Mouse (Mus musculus) lung, embryonic 15.5 days (tissue): ENCODE results near the gene Krt31. TPM values are rescaled to one million over a fixed set of nuclear protein-coding genes. Genes with fewer than 3 reads are reported as not detected.
A peak's percentile ranks its signal among the peaks of the same experiment; 100 is the strongest.

ENCODE experiments used
- ATAC-seq: fragments of 200-750 bp; cut with Nextera tagmentation; 2 replicates; pipeline ENCODE4 v1.8.0; 2017; ENCODE audit warnings: moderate number of reproducible peaks, borderline replicate concordance; ENCODE audit not compliant: low FRiP score, low TSS enrichment; ENCODE audit errors: extremely low read depth
- H3K27ac ChIP-seq: fragments of 300-500 bp; sonication (generic); 2 replicates; pipeline ENCODE4 v1.5.1; 2015; ENCODE audit warnings: moderate library complexity, mild to moderate bottlenecking, inconsistent platforms
- H3K27me3 ChIP-seq: fragments of 300-500 bp; sonication (generic); 2 replicates; pipeline ENCODE4 v1.6.1; 2015; ENCODE audit warnings: inconsistent platforms
- H3K36me3 ChIP-seq: fragments of 300-500 bp; sonication (generic); 2 replicates; pipeline ENCODE4 v1.6.1; 2015; ENCODE audit warnings: inconsistent platforms
- H3K4me1 ChIP-seq: fragments of 300-500 bp; sonication (generic); 2 replicates; pipeline ENCODE4 v1.6.1; 2015; ENCODE audit warnings: inconsistent platforms
- H3K4me2 ChIP-seq: fragments of 300-500 bp; sonication (generic); 2 replicates; pipeline ENCODE4 v1.6.1; 2015; ENCODE audit warnings: inconsistent platforms, mild to moderate bottlenecking, moderate library complexity
- H3K4me3 ChIP-seq: fragments of 300-500 bp; sonication (generic); 2 replicates; pipeline ENCODE4 v1.5.1; 2015; ENCODE audit warnings: mild to moderate bottlenecking, inconsistent platforms
- H3K9ac ChIP-seq: fragments of 300-500 bp; sonication (generic); 2 replicates; pipeline ENCODE4 v1.6.1; 2015; ENCODE audit warnings: inconsistent platforms
- H3K9me3 ChIP-seq: fragments of 300-500 bp; sonication (generic); 2 replicates; pipeline ENCODE4 v1.6.1; 2016; ENCODE audit warnings: inconsistent platforms
- WGBS: fragments of 180-500 bp; shearing (Covaris S2); methylation state at CpG from one replicate; pipeline ENCODE4 v1.1.7; 2015; 5-methylcytosine and 5-hydroxymethylcytosine counted together
- polyA plus RNA-seq: library from polyadenylated mRNA; unstranded; fragments of >200 nt; fragmentation: Nextera tagmentation; extraction: Ambion mirVana; gene quantifications from 2 replicates; pipeline ENCODE4 v1.2.1, GENCODE M21; 2015

Krt31 gene
- 0.10 TPM in 1 of 2 replicates, not detected in the other for polyA plus RNA-seq

- 80% methylated on average over 3 of the region's 3 CpGs for WGBS
- no peaks in the 10 kb centered on the region for H3K4me1 ChIP-seq
- H3K36me3 ChIP-seq: no peaks in the 10 kb centered on the region
- no peaks in the 10 kb centered on the region for H3K9me3 ChIP-seq
- no peak within 1 kb of the TSS for H3K4me2 ChIP-seq
- ATAC-seq: no peak
- no peak within 1 kb of the TSS for H3K27ac ChIP-seq
- no peaks in the 10 kb centered on the region for H3K27me3 ChIP-seq
- no peak within 1 kb of the TSS for H3K4me3 ChIP-seq
- no peak within 1 kb of the TSS for H3K9ac ChIP-seq
These were observed at the start of gene Krt31 for GRCm38 (mm10) chr11:100050451-100050850. Gene Krt31 (minus strand): TSS chr11:100050551.

GRCm38 (mm10) chr11:100097819-100098218 lies 47.5 kb upstream of the Krt31 start:
- Histone ChIP-seq H3K27ac (no peak overlapping the region), H3K9ac (no peak overlapping the region), H3K4me3 (no peak overlapping the region), H3K4me1 (no peaks in the 10 kb centered on the region), H3K4me2 (no peak overlapping the region), H3K36me3 (no peaks in the 10 kb centered on the region), H3K9me3 (no peaks in the 10 kb centered on the region), H3K27me3 (no peaks in the 10 kb centered on the region)
- WGBS: 50% methylated on average over 9 of the region's 9 CpGs
- no peak for ATAC-seq

GRCm38 (mm10) chr11:100096141-100096540 lies 45.8 kb upstream of the Krt31 start, which contains the start of gene Krt35:
Gene Krt35 (minus strand): TSS chr11:100096241.
- no peak for ATAC-seq
- 83% methylated on average over 9 of the region's 9 CpGs for WGBS
- H3K4me2 ChIP-seq: no peak within 1 kb of the TSS
- H3K9ac ChIP-seq: no peak within 1 kb of the TSS
- no peak within 1 kb of the TSS for H3K27ac ChIP-seq
- H3K9me3 ChIP-seq: no peaks in the 10 kb centered on the region
- H3K4me3 ChIP-seq: no peak within 1 kb of the TSS
- no peaks in the 10 kb centered on the region for H3K27me3 ChIP-seq
- H3K36me3 ChIP-seq: no peaks in the 10 kb centered on the region
- no peaks in the 10 kb centered on the region for H3K4me1 ChIP-seq

- Histone ChIP-seq H3K4me3 (no peak overlapping the region), H3K27me3 (no peaks in the 10 kb centered on the region), H3K4me1 (no peaks in the 10 kb centered on the region), H3K27ac (no peak overlapping the region), H3K9ac (no peak overlapping the region), H3K9me3 (no peaks in the 10 kb centered on the region), H3K4me2 (no peak overlapping the region), H3K36me3 (no peaks in the 10 kb centered on the region)
- no peak for ATAC-seq
- WGBS: 69% methylated on average over 7 of the region's 7 CpGs
These were observed 38.2 kb upstream of the Krt31 start for GRCm38 (mm10) chr11:100088378-100089025.

- Histone ChIP-seq H3K27me3 (no peaks in the 10 kb centered on the region), H3K27ac (no peak within 1 kb of the TSS), H3K36me3 (no peaks in the 10 kb centered on the region), H3K4me3 (no peak within 1 kb of the TSS), H3K9me3 (no peaks in the 10 kb centered on the region), H3K4me2 (no peak within 1 kb of the TSS), H3K4me1 (no peaks in the 10 kb centered on the region), H3K9ac (no peak within 1 kb of the TSS)
- ATAC-seq: no peak
- whole genome bisulfite sequencing: 87% methylated on average over 10 of the region's 10 CpGs
These were observed 37.5 kb upstream of the Krt31 start, which contains the start of gene Krt32 for GRCm38 (mm10) chr11:100087861-100088260. Gene Krt32 (minus strand): TSS chr11:100088226.

- Histone ChIP-seq H3K4me3 (no peak overlapping the region), H3K9me3 (no peaks in the 10 kb centered on the region), H3K9ac (no peak overlapping the region), H3K27me3 (no peaks in the 10 kb centered on the region), H3K27ac (no peak overlapping the region), H3K4me2 (no peak overlapping the region), H3K36me3 (no peaks in the 10 kb centered on the region), H3K4me1 (no peaks in the 10 kb centered on the region)
- no peak for ATAC-seq
- WGBS: 60% methylated on average over 1 of the region's 1 CpGs
These were observed 23.5 kb upstream of the Krt31 start for GRCm38 (mm10) chr11:100073873-100074272.

GRCm38 (mm10) chr11:100067293-100068036 lies 17.1 kb upstream of the Krt31 start:
- H3K4me1 ChIP-seq: peaks cover 14% of the 10 kb centered on the region; the same call in 1 of the 2 replicates
- H3K36me3 ChIP-seq: no peaks in the 10 kb centered on the region
- no peak overlapping the region for H3K9ac ChIP-seq
- peak overlapping the region; percentile 57; the same call in 1 of the 2 replicates for H3K27ac ChIP-seq
- H3K9me3 ChIP-seq: no peaks in the 10 kb centered on the region
- H3K27me3 ChIP-seq: no peaks in the 10 kb centered on the region
- peak; percentile 82 for ATAC-seq
- H3K4me3 ChIP-seq: no peak overlapping the region
- 51% methylated on average over 17 of the region's 17 CpGs for WGBS
- no peak overlapping the region for H3K4me2 ChIP-seq

- Histone ChIP-seq H3K4me2 (no peak overlapping the region), H3K9me3 (no peaks in the 10 kb centered on the region), H3K4me3 (no peak overlapping the region), H3K4me1 (peaks cover 14% of the 10 kb centered on the region; the same call in 1 of the 2 replicates), H3K36me3 (no peaks in the 10 kb centered on the region), H3K9ac (no peak overlapping the region), H3K27me3 (no peaks in the 10 kb centered on the region), H3K27ac (0 out of 2 replicates have a peak overlapping the region, but pooled peaks have one; percentile 35)
- ATAC-seq: no peak
- WGBS: 50% methylated on average over 12 of the region's 12 CpGs
These were observed 16.1 kb upstream of the Krt31 start for GRCm38 (mm10) chr11:100066236-100067010.

- Histone ChIP-seq H3K9me3 (no peaks in the 10 kb centered on the region), H3K36me3 (no peaks in the 10 kb centered on the region), H3K4me3 (no peak overlapping the region), H3K4me1 (no peaks in the 10 kb centered on the region), H3K27ac (no peak overlapping the region), H3K27me3 (no peaks in the 10 kb centered on the region), H3K9ac (no peak overlapping the region), H3K4me2 (no peak overlapping the region)
- ATAC-seq: no peak
- 78% methylated on average over 8 of the region's 8 CpGs for WGBS
These were observed 8.5 kb upstream of the Krt31 start for GRCm38 (mm10) chr11:100058875-100059274.

- Histone ChIP-seq H3K9ac (no peak overlapping the region), H3K9me3 (no peaks in the 10 kb centered on the region), H3K27me3 (no peaks in the 10 kb centered on the region), H3K4me1 (no peaks in the 10 kb centered on the region), H3K4me3 (no peak overlapping the region), H3K27ac (no peak overlapping the region), H3K36me3 (no peaks in the 10 kb centered on the region), H3K4me2 (no peak overlapping the region)
- no peak for ATAC-seq
- WGBS: 47% methylated on average over 9 of the region's 9 CpGs
These were observed 5.6 kb upstream of the Krt31 start for GRCm38 (mm10) chr11:100055686-100056655.

GRCm38 (mm10) chr11:100047193-100047592 lies 3.2 kb downstream of the Krt31 start:
- H3K4me1 ChIP-seq: no peaks in the 10 kb centered on the region
- H3K9me3 ChIP-seq: no peaks in the 10 kb centered on the region
- no peak overlapping the region for H3K4me3 ChIP-seq
- H3K4me2 ChIP-seq: no peak overlapping the region
- H3K27ac ChIP-seq: no peak overlapping the region
- H3K36me3 ChIP-seq: no peaks in the 10 kb centered on the region
- H3K9ac ChIP-seq: no peak overlapping the region
- no peaks in the 10 kb centered on the region for H3K27me3 ChIP-seq
- ATAC-seq: no peak
- WGBS: 73% methylated on average over 2 of the region's 2 CpGs
